Mouse (Mus musculus) gastrocnemius, adult 2 months (tissue): ENCODE measurements around the gene Zscan2. TPM values are rescaled to one million over a fixed set of nuclear protein-coding genes. Genes with fewer than 3 reads are reported as not detected.

ENCODE experiments used
- DNase-seq: peaks from one replicate; pipeline ENCODE4 v3.0.0; 2022
- H3K27ac ChIP-seq: fragments of 200-600 bp; 2 replicates; pipeline ENCODE4 v1.8.1; 2022; ENCODE audit warnings: mild to moderate bottlenecking
- H3K4me3 ChIP-seq: fragments of 200-600 bp; 2 replicates; pipeline ENCODE4 v1.8.1; 2022; ENCODE audit warnings: mild to moderate bottlenecking, moderate library complexity
- CTCF ChIP-seq: fragments of 200-600 bp; IDR thresholded peaks from 2 replicates; pipeline ENCODE4 v1.8.1; 2022; ENCODE audit warnings: antibody characterized with exemption, mild to moderate bottlenecking, moderate library complexity
- intact Hi-C: fragments of 180-260 bp; cut with DNase I; formaldehyde crosslinking; loops from one replicate; pipeline ENCODE4 v1.15.1; 2025
- total RNA-seq, 2 experiments: library from RNA; stranded (reverse); gene quantifications; 2 replicates each; pipeline ENCODE4 v1.2.3; 2021

Gene Zscan2
- total RNA-seq, 2 experiments from 2014 or later = 1.3 to 1.7 TPM

DNA sequence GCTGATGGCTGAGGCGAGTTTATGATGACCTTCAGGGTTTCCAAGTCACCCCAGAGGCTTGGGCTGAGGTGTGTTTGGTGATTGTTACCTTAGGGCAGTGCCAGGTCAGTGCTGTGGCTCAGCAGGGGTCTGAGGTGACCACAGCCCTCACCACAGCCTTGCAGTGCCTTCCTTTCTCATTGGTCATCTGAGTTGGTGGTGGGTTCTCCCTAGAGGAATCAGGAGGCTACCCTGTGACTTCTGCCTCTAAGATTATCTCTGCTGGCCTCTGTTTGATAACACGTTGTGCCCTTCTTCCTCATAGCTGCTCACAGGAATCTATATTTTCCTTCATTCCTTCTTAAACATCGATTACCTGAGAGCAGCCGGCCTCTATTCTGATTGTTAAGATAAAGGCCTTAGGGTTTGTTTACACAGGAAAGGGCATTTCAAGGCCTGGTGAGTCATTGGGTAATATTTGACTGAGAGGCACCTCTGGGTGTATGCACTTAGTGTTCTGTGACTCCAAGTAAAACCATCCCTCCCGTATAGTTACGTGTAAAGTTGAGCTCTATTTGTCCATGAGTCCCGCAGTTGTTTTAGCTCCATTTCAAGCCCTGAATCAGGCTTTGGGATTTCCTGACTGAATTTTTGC lies 5.9 kb downstream of the Zscan2 start:
- no peak overlapping the region for H3K27ac ChIP-seq
- no peak for DNase-seq
- no peak overlapping the region for H3K4me3 ChIP-seq
- intact Hi-C loops = no loop called here
- no peak for TF ChIP-seq CTCF

DNA sequence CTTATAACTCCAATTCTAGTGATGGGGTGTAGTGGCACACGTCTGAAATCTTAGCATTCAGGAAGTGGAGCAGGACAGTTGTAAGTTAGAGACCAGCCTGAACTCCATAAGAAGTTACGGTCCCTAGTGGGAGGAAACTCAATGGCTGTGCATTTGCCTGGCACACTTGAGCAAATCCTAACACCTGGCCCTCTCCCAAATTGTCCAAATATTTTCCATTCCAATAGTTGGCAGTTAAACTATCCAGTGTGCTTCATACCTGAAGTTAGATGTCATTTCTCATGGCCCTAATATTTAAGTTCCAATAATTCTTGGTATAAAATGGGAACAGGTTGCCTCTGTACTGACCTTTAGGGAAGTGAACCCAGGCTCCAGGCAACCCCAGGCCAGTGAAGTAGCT lies 8.0 kb downstream of the Zscan2 start:
- Histone ChIP-seq H3K4me3 (no peak overlapping the region), H3K27ac (no peak overlapping the region)
- DNase-seq = no peak
- intact Hi-C loops = no loop called here
- no peak for TF ChIP-seq CTCF

DNA sequence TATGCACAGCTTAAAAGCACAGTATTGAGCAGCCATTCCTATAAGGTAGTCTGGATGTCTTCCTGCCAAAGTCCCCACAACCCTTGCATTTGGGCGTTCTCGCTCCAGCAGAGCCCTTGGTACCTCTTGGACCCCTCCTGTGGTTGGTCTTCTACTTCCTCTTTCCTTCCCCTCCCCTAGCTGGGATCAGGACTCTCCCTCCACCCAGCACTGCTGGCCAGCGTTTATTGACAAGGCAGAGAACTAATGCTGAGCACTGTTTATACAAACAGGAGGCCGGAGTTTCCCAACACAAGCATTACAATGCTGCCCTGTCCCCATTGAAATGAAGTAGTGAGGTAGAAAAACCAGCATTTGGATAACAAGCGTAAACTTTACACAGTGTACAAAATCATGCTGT lies 12.3 kb downstream of the Zscan2 start:
- intact Hi-C loops = no loop called here
- no peak overlapping the region for H3K27ac ChIP-seq
- no peak overlapping the region for H3K4me3 ChIP-seq
- TF ChIP-seq CTCF = no peak
- no peak for DNase-seq

DNA sequence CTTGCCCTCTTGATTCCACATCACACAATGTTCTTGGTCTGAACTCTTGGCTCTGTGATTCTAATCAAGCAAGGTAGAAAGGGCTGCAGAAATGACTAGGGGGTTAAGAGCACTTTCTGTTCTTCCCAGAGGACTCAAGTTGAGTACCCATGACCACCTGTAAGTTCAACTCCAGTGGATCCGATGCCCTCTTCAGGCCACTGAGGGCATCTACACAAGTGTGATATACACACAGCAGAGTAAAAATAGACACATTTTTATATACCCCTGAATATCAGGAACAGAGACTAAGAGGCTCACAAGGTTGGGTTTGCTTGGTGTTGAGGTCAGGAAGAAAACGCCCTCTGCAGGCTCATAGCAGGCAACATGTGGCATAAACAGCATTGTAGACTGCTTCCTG lies 12.9 kb downstream of the Zscan2 start:
- no peak overlapping the region for H3K27ac ChIP-seq
- no peak for TF ChIP-seq CTCF
- DNase-seq = no peak
- no peak overlapping the region for H3K4me3 ChIP-seq
- intact Hi-C loops = no loop called here

DNA sequence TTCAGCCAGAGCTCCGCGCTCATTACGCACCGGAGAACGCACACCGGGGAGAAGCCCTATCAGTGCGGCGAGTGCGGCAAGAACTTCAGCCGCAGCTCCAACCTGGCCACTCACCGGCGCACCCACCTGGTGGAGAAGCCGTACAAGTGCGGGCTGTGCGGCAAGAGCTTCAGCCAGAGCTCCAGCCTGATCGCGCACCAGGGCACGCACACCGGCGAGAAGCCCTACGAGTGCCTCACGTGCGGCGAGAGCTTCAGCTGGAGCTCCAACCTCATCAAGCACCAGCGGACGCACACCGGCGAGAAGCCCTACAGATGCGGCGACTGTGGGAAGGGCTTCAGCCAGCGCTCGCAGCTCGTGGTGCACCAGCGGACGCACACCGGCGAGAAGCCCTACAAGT lies 15.0 kb downstream of the Zscan2 start:
- no peak overlapping the region for H3K27ac ChIP-seq
- intact Hi-C loops = no loop called here
- no peak for DNase-seq
- TF ChIP-seq CTCF = no peak
- H3K4me3 ChIP-seq = no peak overlapping the region

DNA sequence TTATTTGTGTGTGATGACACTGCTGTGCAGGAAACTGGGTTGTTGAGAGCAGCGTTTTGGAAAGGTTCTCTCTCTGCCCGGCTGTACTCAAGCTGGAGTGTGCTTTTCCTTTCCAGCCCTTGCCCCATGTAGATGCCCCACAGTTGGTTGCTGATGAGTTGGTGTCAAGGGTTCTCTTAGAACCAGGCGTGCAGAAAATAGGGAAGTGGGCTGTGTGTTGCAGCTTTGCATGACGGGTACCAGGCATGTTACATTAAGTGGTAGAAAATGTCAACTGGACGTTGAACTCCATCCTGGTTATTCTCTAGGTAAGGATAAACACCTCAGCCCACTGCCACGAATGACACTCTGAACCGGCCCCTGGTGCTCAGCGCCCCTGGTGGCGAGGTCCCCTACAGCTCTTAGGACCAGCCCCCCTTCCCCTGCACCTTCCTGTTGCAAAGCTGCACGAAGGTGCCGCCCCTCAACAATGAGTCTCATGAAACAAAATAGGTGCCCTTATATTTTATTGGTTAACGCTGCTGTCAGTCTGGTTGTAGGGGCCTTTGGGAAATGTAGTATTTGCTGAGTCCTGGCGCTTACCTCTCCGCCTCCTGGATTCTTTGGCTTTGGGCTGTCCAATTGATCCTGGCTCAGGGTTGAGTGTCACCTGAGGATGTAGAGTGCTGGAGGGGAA lies 22.2 kb downstream of the Zscan2 start:
- no peak for DNase-seq
- intact Hi-C loops = loop anchor here (10.0 kb wide), 1 partner anchor 452 kb away; no protein-coding TSS in a partner anchor
- peak; percentile 47 for TF ChIP-seq CTCF
- Histone ChIP-seq H3K4me3 (peak overlapping the region; percentile 6), H3K27ac (no peak overlapping the region)

DNA sequence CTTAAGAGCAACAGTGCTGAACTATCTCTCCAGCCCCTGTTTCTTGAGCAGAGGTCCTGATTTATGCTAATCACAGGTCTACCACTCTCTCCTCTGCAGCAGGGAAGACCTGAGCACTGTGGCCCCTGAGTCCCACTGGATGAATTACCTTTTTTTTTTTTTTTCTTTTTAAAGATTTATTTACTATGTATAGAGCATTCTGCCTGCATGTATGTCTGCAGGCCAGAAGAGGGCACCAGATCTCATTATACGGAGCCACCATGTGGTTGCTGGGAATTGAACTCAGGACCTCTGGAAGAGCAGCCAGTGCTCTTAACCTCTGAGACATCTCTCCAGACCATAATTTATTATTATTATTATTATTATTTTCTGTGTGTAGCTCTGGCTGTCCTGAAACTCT lies 24.9 kb downstream of the Zscan2 start:
- H3K27ac ChIP-seq = no peak overlapping the region
- intact Hi-C loops = loop anchor here (1.0 to 10.0 kb wide), 2 partner anchors 270 to 449 kb away; no protein-coding TSS in a partner anchor
- H3K4me3 ChIP-seq = no peak overlapping the region
- TF ChIP-seq CTCF = peak; percentile 72
- no peak for DNase-seq

DNA sequence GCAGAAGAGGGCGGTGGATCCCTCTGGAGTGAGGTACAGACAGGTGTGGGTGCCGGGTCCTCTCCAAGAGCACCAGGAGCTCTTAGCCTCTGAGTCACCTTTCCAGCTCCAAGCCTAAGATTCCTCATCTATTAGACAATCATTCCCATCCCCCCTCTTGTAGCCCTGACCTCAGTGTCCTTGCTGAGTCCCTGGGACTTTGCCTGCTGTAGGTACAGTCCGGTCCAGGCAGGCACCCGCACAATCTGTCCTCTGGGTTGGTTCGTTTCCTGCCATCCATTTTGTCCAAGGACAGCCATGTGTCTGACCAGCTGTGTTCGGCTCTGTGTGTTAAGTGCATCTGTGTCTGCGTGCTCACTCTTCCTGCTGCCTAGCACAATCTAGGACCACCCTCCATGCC lies 27.9 kb downstream of the Zscan2 start:
- DNase-seq = no peak
- intact Hi-C loops = loop anchor here (10.0 kb wide), 1 partner anchor 446 kb away; no protein-coding TSS in a partner anchor
- Histone ChIP-seq H3K27ac (peak overlapping the region; percentile 74), H3K4me3 (no peak overlapping the region)
- TF ChIP-seq CTCF = no peak

DNA sequence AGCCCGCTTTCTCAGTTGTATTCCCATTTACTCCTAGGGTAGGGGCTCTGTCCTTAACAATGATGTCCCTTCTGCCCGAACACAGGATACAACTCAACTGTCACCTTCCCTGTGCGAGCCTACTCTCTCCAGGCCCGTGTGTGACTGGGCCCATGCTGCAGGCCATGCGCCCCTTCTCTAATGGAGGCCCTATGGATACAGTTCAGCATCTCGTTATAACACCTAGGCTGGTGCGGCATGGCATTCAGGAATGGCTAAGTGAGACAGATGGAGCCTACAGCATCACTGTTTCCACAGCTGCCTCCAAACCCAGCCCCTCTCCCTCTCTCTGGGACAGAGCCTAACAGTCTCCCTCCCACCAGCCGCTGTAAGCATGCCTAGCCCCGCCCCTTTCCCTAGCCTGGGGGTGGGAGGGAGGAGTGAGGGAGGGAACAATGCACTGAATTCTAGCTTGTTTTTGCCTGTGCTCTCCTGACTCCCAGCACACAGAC lies 28.3 kb downstream of the Zscan2 start:
- intact Hi-C loops = loop anchor here (10.0 kb wide), 1 partner anchor 446 kb away; no protein-coding TSS in a partner anchor

DNA sequence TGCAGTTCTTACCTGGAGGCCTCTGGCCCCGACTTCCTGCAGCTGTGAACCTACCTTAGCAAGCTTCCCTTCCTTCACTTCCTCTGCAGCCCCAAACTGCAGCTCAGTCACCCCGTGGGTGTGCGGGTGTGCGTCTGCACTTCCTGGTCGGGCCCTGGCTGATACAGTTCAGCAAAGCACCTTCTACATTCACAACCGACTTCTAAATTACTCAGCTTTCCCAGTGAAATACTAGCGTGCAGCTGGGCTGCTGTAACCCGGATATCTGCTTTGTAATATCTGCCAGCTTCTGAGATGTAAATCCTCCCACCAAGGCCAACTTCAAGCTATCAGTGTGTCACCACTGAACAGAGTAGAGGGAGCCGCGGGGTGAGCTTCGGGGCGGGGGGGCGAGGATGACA lies 29.1 kb downstream of the Zscan2 start:
- intact Hi-C loops = loop anchor here (10.0 kb wide), 1 partner anchor 445 kb away; no protein-coding TSS in a partner anchor
- TF ChIP-seq CTCF = no peak
- Histone ChIP-seq H3K4me3 (no peak overlapping the region), H3K27ac (peak overlapping the region; percentile 68)
- DNase-seq = no peak

More for the DNA sequence above, 28.3 kb downstream of the Zscan2 start:
- peak overlapping the region; percentile 74 for H3K27ac ChIP-seq
- no peak overlapping the region for H3K4me3 ChIP-seq
- TF ChIP-seq CTCF = no peak
- DNase-seq = peak; percentile 61

DNA sequence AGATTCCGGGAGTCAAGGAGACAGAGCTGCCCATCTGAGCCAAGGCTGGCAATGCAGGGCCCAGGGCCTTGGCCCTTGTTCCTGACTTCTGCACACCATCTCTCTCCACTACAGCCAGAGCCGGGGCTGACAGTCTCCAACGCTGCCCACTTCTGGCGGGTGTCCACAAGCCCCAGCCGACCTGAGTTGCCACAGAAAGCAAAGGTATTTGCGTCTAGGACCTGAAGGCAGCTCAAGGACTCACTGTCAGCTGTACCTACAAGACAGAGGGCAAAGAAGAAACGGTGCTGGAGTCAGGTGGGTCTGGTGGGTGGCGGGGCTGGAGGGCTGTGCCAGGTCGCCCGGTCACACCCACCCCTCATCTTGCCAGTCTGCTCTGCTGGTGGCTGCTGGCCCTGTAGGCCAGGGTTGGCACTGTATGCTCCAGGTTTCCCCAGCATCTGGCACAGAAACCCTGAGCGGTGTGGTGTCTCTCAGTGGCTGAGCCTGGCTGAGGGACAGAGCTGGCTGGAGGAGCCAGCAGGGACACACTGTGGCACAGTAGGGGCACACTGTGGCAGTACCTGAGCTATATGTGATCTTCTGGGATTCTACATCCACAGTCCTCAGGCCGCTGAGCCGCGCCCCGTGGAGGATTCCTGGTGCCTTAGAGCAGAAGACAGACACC lies 32.5 kb downstream of the Zscan2 start:
- Histone ChIP-seq H3K4me3 (no peak overlapping the region), H3K27ac (peak overlapping the region; percentile 70)
- intact Hi-C loops = no loop called here
- TF ChIP-seq CTCF = no peak
- no peak for DNase-seq

DNA sequence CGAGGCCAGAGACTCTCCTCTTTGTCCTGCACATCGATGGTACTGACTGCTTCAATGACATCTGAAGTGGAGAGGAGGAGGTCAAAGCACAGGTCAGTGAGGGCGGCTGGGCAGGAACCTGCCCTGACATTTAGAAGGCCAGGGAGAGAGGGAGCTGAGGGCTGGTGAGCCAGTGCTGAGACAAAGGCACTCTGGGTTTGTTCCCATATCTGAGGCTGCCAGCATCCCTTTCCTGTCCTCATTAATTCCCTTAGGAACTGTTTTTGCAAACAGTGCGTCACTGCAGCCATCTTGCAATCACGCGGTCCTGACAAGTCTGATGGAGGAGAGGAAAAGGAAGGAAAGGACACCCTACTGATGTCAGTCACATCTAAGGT lies 33.0 kb downstream of the Zscan2 start:
- TF ChIP-seq CTCF = no peak
- no peak for DNase-seq
- Histone ChIP-seq H3K27ac (peak overlapping the region; percentile 70), H3K4me3 (no peak overlapping the region)
- intact Hi-C loops = no loop called here

DNA sequence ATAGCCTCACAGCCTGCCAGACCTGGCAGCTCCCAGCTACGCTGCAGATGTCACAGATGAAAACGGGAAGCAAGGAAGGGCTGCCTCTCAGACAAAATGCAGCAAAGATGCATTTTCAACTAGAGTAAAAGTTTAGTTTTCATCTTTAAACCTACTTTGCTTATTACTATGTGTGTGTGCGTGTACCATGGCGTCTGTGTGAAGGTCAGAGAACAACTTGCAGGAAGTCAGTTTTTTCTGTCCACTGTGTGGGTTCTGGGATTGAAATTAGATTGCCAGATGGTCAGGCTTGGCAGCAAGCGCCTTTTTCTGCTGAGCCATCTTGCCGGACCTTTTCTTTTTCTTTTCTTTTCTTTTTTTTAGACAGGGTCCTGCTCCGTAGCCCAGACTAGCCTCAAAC lies 33.5 kb downstream of the Zscan2 start:
- TF ChIP-seq CTCF = no peak
- DNase-seq = no peak
- intact Hi-C loops = no loop called here
- Histone ChIP-seq H3K4me3 (no peak overlapping the region), H3K27ac (peak overlapping the region; percentile 70)
